Mouse (Mus musculus) neural tube, embryonic 10.5 days (tissue): ENCODE data around the gene Fads2.
A peak's percentile ranks its signal among the peaks of the same experiment; 100 is the strongest.
"Not testable (repeated sequence)": the region's sequence is repeated elsewhere in the genome, so short reads cannot be mapped to it uniquely, and the experiment has no call there.

Experiments used
- DNase-seq: peaks from one replicate; pipeline ENCODE4 v3.0.0-alpha.2; 2017; ENCODE audit warnings: low spot score; ENCODE audit errors: extremely low spot score

Gene Fads2

DNA sequence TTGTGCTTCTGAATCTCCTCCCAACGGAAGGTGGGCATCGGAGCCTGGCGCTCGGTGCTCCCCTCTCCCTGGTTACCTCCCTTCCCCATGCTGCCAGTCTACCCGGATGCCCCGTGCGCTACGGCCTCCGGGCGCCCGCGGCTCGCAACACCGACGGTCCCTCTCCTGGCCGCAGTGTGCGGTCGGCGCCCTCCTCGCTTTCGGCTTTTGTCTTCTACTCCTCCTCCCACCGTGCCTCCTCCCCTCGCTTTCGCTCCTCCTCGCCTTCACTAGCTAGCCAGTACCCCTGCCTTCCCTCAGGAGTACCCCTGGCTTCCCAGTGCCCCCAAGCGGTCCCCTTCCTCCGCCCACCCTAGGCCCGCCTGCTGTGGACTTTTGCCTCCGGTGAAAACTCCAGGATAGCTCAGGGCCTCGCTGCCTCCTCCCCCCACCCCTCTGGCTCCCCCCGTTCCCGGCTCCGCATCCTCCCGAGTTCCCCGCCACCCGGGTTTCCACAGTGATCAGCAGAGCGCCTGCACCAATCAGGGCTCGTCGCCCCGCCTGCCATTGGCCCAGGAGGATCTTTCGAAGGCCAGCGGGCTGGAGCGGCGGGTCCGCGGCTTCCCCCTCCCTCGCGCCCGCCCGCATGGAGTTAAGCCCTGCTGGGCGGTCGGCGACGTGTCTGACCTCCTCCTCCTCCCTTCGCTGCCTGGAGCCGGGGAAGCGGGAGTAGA is at the start of gene Fads2:
TSS of gene Fads2 (minus strand) at position 406 of the 713 bp plus-strand sequence.
- DNase-seq: peak; percentile 95

DNA sequence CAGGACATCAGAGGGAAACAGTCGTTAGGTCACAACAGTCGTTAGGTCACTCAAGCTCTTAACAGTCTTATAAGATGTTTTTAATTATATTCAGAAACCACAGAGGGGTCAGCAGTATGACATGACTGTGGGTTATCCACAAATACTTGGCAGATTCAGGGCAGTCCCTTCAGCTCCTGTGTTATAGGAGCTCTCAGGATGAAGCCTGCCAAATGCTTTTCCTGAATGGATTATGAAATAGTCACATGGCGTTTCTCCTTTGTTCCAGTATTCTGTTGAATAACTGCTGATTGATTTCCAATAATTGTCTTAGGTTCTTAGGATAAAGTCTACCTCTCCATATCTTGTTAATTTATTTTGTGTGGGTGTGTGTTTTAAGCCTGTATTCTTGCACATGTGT is 47.6 kb upstream of the Fads2 start:
- DNase-seq: no peak

DNA sequence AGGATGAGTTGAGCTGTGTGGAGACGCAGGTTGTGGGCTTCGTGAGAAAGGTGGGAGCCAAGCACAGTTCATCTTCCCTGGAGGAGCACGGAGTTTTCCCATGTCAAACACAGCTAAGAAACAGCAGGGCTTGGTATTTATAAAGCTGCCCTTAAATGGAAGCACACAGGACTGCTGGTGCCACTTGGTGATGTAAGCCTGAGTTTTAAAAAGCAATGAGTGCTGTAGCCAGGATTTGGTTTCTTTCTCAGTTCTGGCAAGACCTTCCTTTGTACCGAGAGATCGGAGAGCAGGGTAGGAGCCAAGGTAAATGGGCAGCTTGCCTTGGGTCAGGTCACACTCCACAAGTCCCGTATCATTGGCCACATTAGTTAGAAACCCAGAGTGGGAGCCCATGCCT is 47.0 kb upstream of the Fads2 start:
- DNase-seq: no peak

DNA sequence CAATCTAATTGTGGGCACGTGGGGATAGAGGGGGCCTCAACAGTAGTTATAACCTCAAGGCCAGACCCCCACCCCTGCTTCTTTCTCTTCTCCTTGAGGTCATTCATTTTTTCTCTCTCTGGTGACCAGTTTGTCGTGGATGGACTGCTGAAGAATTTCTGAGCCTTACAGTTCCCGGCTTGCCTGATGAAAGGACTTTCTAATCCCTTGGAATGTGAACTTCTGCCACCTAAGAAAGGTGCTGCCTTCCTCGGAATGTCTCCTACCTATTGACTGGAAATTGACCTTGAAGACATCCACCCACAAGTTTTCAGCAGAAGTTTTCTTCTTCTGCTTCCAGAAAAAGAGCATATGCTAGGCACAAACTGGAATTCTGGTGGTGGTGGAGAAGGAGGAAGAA is 42.9 kb upstream of the Fads2 start:
- DNase-seq: no peak

DNA sequence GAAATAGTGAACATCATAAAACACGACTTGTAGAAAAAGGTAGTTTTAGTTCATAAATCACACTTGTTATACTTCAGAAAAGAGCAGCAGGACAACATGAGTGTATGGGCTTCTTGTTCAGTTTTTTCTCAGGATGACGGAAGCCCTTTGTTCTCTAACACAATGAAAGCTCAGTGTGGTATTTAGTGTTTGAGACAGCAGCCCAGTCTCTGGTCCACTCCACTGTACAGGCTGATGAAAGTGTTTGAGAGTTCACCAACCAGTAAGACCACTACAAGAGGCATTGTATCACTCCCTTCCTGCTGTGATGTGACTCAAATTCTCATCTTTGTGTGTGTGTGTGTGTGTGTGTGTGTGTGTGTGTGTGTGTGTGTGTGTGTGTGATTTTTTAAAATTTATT is 42.1 kb upstream of the Fads2 start:
- no peak for DNase-seq

DNA sequence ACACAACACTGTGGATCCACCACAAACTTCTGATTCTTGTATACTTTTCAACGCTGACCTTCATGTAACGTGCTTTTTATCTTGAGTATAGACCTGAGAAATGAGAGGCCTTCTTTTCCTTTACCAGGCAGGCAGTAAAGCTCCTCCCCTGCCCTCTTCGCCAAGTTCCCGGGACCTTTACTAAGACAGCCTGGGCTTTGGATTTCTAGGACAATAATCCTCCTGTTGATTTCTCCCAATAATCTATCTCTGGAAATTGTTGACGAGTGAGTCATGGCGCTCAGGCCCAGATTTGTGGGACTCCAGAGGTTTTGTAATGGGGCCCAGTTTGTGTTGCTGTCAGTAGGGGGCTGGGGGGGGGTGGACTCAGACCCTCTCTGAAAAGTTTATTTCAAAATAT is 38.2 kb upstream of the Fads2 start:
- DNase-seq: no peak

DNA sequence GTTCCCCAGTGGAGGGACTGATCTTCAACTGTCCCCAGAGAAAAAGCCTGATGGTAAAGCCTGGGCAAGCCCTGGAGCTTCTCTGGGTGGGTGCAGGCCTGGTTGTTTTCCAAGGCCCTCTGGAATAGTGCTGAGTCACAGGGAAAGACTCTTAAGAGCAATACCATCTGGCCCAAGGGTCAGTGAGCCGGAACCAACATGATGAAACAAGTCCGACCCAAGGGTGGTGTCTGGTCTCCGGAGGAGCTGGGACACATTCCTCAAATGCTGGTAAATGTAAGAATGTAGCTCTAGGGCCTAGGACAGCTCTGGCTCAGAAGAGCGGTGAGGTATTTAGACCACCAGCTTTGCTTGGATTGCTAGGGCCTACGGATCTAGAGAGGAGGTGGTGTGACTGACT is 35.9 kb upstream of the Fads2 start:
- DNase-seq: no peak

DNA sequence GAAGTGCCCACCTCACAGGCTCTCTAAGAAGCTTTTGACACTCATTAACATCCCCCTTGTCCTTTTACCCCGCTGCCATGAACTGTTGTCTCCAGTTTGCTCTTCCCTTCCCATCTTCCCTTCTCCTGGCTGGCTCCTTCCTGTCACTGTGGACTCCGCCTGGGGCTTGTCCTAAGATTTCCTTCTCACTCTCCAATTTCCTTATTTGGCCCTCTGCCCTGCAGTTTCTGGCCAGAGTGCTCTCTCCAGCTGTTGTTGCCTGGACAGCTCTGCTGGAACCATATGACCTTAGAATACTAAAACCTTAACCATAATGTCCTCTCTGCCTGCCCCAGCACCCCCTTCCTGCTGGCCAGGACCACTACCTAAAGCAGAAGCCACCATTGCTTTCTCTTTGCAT is 33.1 kb upstream of the Fads2 start:
- no peak for DNase-seq

DNA sequence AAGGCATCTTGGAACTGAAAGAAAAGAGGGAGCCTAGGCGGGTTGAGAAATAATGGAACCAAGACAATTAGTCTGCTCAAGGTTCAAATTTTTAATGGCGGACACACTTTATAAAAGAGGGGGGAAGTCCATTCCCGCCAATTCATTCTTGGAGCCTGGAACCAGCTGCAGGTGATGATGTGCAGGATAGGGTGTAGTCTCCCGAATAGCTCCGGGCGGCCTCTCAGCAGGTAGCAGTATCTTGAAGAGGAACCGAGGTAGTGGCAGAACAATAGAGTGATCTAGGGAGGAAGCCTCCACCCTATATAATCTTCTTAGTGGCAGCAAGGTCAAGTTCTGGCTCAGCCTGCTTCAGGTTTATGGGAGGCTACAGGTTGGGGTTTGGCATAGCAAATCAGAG is 28.0 kb upstream of the Fads2 start:
- not testable (repeated sequence) for DNase-seq

DNA sequence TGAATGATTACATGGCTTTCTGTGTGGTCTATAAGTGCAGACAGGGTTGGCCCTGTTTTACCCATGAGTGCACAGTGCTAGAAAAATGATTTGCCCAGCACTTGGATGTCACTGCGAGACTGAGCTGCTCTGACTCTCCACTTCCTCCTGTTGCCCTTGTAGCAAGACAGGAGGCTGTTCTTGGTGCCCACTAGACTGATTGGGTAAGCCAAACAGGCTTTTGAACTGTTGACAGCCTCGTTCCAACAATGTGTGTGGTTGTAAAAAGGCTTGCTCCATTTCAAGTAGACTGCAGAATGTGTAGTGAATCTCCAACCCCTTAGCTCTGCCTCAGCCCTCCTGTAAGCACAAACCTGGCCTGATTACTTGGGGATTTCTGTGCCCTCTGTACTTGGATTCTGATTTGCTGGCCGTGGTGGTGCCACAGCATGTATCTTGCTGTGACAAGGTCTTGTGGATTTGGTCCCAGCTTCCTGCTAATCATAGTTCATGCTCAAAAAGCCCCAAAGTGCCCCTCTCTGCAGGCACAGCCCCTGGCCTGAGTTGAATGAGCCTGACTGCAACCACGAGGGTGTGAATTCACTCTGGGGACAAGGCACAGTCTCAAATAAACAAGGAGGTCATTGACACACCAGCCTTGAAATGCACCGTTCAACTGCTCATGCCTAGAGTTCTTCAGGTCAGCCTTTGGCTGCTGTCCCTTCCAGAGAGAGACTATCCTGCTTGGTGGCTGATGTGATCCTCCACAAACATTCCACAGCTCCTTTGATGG is 25.1 kb upstream of the Fads2 start:
- DNase-seq: no peak

DNA sequence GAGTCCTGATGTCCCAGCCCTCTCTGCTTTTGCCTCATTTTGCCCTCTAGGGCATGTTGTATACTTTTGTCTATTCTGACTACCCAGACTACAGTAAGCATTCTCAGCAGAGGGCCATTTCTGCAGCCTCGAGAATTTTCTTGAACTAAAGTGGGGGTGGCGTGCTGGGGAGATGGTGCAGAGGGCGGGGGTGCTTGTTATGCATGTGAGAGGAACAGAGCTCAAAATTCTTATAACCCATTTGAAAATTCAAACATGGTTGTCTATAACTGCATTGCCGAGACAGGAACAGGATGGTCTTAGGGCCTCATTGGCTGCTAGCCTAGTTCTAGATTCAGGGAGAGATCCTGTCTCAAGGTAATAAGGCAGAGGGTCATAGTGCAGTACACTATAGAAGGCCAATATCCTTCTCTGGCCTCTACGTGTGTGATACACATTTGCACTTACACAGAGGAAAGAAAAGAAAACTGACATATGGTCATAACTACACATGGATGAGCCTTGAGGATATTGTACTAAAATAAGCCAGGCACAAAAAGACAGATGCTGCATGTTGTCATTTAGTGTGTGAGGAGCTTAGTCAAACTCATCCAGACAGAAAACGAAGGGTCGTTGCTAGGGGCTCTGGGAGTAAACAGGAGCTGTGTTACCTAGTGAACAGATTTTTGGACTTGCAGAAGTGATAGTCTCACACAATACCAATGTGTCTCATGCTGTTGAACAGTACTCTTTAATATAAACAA is 22.5 kb upstream of the Fads2 start:
- no peak for DNase-seq

DNA sequence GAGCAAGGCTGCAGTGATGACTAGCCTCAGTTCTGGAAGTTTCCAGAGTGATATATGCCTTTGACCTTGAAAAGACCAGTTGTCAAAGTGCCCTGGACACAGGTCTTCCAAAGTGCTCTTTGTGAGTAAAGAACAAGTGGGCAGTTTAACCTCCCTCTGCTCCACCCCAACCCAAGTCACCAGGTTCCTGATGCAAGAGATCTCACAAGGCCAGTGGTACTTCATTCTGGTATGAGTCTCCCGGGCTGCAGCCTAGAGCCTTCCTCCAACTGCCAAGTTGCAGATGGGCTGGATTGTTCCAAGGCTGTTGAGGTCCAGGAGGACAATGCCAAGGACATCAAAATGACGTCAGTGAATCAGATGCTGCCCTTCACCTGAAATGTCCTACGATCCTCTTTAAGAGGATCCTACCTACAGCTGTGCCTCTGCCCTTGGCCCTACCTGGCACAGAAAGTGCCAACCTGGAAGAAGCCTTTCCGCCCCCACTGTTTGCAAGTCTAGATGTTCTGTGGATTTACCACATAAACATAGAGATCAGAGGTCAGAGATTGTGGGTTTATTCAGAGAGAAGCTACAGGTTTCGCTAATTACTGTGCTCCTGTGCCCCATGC is 20.6 kb upstream of the Fads2 start:
- DNase-seq: no peak

DNA sequence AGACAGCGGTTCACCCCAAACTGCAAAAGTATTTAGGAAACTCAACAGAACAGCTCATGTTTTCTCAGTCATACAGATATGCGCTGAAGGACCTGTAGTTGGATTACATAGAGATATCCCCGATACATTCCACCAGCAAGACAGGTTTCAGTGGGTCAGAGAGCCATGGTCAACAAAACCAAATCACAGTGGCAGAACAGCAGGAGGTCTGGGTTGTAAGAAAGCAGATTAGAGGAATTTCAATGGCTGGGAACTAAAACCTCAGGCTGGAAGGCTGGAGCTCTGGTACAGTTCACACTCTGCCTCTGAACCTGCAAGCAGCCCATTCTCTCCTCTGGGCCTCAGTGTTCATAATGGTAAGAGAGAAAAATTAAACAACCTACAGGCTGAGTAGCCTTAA is 15.1 kb upstream of the Fads2 start:
- DNase-seq: no peak

DNA sequence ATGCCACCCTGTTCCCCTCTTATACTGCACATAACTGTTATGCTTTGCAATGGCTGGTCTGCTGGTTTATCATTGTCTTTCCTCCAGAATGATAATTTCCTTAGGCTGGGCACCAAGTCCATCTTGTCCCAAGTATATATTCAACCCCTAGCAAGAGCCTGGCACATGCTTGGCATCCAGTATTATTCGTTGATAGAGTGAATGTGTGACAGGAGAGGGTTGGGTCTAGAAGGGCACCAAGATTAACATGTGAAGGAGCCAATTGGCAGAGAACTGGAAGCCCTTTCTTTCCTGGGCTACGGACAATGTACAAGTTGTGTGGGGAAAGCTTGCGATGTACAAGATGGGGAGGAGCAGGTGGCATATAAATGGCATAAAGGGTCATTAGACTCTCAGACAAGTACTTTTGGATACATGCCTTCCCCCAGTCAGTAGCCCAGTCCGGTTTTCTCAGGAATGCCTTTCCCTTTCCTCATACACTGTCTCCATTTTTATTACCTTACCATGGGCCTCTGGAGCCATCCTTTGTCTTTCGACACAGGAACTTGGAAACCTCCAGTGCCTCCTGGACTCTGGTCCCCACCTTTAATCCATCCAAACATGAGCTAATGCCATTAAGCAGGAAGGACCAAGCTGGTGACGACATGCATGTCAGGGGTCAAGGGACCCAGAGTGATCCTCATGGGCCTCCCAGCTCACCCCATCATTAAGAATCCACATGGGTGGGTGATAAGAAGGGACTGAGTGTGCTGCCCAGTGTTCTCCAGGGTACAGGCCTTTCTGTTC is 14.0 kb upstream of the Fads2 start:
- DNase-seq: no peak

DNA sequence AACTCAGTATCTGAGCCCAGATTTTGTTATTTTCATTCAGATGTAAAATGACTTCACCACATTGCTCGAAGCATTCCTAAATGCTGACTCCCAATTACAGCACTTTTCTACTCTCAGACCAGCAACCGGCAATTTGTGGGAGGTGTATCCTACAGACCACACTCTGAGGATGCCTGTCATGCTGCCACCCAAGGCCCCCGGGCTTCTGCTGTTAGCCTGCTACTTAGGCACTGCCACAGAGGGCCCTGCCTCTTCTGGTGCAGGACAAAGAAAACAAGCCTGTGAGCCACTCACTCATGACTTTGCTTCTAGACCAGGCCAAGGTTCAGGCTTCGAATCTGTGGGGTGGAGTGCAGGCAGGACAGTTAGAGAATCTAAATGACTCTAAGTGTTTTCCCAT is 11.4 kb upstream of the Fads2 start:
- no peak for DNase-seq

DNA sequence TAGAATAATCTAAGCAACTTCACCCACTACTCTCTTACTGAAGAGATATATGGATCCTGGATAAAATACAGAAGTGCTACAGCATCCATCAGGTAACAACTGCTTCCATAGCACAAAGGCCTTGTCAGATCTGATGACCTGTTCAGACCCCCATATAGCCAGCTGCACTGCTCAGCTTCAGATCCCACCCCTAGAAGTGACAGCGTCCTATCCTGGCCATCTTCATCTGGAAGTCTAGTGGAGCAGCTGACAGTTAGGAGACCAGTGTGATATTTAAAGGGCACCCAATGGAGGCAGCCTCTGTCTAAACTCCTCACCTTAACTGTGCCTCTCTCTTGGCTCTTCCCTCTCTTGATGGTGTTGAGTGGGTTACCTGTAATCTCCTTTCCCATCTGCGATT is 7.1 kb upstream of the Fads2 start:
- no peak for DNase-seq

DNA sequence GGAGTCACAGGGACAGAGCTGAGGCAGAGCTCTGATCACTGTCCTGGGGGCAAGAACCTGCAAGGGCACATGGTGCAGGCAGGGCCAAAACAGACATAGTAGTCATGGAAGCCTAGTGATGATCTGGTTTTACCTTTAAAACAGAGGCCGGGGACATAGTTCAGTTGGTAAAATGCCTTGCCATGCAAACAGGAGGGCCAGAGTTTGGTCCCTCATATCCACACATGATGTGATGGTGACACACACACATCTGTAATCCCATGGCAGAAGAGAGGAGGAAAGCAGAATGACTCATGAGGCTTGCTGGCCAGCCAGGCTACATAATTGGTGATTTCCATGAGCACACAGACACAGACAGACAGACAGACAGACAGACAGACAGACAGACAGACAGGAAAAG is 6.6 kb upstream of the Fads2 start:
- DNase-seq: no peak

DNA sequence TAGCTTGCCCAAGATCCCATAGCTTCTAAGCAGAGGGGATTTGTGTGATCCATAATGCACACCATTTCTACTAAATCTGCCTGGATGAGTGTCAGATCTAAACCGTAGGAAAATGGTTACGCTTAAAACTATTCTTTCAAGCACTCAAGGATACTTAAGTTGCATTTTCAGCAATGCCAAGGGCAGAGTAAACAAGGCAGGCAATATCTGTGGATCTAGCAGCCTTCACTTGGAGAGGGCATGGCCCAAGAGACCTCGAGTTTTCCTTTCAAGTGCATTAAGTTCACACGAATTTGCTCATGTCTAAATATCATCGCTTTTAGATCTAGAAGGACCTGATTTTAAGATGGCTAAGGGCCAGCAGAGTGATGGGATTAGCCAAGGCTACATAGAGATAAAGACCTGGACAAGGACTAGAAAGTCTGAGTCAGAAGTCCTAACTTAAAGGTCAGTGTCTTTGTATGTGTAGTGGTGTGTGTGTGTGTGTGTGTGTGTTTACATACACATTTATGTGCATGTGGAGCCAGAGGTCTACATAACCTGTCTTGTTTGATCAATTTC is 5.6 kb upstream of the Fads2 start:
- DNase-seq: no peak

DNA sequence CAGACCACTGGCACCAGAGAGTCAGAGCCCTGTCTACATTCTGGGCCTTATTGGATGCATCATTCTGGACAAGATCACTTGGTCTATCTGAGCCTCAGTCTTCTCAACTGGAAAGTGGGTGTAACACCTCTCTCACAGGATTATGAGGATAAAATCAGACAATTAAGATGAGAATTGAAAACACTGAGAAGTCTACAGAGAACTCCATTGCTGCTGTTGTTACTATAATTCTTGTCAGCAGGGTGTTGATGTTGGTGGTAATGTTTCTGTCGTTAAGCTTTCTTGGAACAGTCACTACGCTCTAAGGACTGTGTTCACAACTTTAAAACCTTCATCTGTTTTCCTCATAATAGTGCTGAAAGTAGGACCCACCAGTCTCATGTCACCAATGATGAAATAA is 5.1 kb upstream of the Fads2 start:
- no peak for DNase-seq

DNA sequence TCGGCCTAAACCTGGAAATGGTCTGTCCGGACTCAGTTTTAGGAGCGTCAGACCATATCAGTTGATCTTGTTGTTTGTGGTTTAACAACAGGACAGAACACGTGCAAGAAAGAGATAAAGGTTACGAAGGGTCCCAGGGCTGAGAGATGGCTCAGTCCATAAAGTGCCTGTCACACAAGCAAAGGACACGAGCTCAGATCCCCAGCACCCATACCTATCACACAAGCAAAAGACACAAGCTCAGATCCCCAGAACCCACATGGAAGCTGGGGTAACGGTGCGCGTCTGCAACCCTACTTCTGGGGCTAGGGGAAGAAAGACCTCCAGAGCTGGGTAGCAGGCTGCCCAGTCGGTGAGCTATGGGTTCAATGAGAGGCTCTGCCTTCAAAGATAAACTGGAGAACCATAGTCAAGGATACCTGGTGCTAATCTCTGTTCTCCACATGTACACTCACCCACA is 3.5 kb upstream of the Fads2 start:
- no peak for DNase-seq

DNA sequence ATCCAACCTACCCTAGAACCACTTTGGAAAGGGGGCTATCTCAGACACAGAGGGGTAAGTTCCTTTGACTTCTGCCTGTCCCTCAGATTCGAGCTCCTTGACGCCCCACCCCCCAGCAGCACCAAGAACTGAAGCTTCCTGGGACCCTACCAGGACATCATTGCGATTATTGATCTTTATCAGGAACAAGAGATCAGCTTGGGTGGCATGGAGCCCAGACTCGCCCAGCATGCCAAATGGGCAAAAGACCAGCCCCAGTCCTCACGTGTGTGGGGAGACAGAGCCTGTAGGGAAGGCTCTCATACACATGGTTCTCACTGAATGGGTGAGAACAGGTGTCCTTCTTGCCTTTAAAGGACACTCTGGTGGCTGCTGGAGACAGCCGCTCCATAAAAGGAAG is 2.7 kb upstream of the Fads2 start:
- no peak for DNase-seq
